Mouse (Mus musculus): ENCODE measurements around the gene Gxylt2.

DNA sequence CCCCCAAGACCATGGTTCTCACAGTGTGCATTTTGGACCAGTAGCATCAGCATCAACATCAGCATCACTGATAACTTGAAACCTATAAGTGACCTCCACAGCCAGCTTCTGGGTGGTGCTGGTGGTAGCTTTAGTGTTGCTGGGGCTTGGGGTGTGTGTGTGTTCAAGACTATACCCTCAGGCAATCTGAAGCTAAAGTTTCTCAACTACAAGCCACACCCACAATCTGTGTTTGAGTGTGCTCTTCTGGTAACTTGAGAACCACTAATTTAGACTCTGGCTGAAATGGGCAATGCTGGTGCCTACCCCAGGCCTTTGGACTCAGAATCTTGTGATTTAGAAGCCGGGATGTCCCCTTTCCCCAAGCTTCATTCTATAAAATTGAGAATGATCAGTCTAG, 118.8 kb downstream of the Gxylt2 start:
- TF ChIP-seq CTCF (IDR thresholded peaks at IDR 0.05; ENCODE audit: low read depth, low read length) (no peak), GATA1 (IDR thresholded peaks at IDR 0.05; ENCODE audit: borderline replicate concordance, low read length) (no peak), GATA2 (IDR thresholded peaks at IDR 0.05; ENCODE audit: borderline replicate concordance, low read depth, low read length) (no peak)
